Mouse (Mus musculus): ENCODE data around the gene Abcd4.

GRCm38 (mm10) chr12:84624601-84625000 lies 7.4 kb upstream of the Abcd4 start:
- TF ChIP-seq CTCF (IDR thresholded peaks at IDR 0.05; ENCODE audit: control insufficient read depth, insufficient read depth, insufficient replicate concordance, low read depth, low read length) (no peak), POLR2A (IDR thresholded peaks at IDR 0.05; ENCODE audit: control insufficient read depth, low read depth, low read length) (no peak)

All from testis, adult 2 months (tissue).